Mouse (Mus musculus) left cerebral cortex, postnatal 36 days (tissue): ENCODE data around the gene Pnmal1. TPM values are rescaled to one million over a fixed set of nuclear protein-coding genes. Genes with fewer than 3 reads are reported as not detected.
"Not testable (repeated sequence)": the region's sequence is repeated elsewhere in the genome, so short reads cannot be mapped to it uniquely, and the experiment has no call there.

Experiments
- DNase-seq, 2 experiments: peaks; one replicate each; pipeline ENCODE4 v3.0.0; 2021 to 2022; ENCODE audit warnings: low spot score in 2 of 2, mixed read lengths in 1 of 2
- intact Hi-C: fragments of 180-260 bp; cut with DNase I; formaldehyde crosslinking; loops from one replicate; pipeline ENCODE4 v1.15.1; 2025
- total RNA-seq, 2 experiments: library from RNA; stranded (reverse); gene quantifications; 2 replicates each; pipeline ENCODE4 v1.2.3; 2021

Gene Pnmal1
- total RNA-seq, 2 experiments from 2014 or later, result 109 to 111 TPM

DNA sequence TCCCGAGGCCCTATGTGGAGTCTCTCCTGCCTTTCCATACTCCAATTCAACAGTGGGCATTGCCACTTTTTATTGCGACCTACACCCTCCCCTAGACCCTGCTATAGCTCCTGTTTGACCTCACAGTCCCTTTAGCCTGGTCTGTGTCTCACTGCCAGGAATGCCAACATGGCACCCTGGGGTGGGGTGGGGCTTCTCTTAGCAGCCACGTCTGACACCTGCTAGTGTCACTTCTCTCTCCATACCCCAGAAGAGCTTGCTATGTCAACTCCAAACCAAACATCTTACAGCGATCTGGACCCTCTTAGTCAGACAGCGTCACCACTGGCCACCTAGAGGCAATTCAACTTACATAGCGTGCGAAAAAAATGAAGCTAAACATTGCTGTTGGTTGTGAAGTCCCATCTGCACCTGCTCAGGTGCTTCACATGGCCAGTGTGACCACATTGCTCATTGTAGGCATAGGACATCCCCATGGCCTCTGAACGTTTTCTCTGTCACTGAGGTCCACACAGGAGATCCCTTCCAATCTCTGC, 10.5 kb upstream of the Pnmal1 start:
- intact Hi-C loops, result no loop called here
- no peak for DNase-seq

DNA sequence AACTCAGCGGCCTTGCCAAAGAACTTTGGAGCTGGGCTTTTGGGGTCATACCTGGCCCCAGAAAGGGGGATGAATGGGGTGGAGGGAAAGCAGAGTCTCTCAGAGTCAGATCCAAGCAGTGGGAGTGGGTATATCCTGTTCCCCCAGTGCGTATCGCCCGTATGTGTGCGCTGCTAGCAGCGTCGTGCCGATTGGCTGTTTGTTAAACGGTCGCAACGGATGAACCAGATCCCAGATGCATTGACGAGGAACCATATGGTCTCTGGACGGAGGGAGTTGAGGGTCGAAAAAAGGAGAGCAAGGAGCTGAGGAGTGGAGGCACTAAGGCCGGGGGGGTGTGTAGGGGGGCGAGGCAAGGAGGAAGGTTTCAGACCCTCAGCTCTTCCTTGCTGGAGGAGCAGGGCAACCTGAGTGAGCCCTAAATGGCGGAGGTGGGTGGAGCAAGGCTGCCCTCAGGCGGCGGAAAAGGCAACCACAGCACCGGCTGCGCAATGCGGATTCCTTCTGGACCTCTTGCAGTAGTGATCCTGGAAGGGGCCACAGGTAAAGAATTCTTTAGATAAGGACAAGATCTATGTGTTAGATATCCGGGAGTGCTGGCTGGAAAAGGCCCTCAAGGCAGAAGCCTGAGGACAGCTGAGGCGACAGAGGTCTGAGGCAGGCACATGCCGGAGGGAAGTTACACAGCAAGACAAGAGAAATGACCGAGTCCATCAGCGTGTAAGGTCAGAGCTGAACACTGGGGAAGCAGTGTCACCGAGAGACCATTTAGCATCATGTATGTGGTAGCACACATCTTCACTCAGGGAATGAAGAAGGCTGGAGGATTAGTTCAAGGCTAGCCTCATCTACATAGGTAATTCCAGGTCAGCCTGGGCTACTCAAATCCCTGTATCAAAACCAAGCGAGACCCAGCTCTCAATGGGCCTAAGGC, 9.3 kb upstream of the Pnmal1 start:
- intact Hi-C loops, result loop anchor here (1.0 to 5.0 kb wide), 2 partner anchors 18 to 117 kb away; no protein-coding TSS in a partner anchor

DNA sequence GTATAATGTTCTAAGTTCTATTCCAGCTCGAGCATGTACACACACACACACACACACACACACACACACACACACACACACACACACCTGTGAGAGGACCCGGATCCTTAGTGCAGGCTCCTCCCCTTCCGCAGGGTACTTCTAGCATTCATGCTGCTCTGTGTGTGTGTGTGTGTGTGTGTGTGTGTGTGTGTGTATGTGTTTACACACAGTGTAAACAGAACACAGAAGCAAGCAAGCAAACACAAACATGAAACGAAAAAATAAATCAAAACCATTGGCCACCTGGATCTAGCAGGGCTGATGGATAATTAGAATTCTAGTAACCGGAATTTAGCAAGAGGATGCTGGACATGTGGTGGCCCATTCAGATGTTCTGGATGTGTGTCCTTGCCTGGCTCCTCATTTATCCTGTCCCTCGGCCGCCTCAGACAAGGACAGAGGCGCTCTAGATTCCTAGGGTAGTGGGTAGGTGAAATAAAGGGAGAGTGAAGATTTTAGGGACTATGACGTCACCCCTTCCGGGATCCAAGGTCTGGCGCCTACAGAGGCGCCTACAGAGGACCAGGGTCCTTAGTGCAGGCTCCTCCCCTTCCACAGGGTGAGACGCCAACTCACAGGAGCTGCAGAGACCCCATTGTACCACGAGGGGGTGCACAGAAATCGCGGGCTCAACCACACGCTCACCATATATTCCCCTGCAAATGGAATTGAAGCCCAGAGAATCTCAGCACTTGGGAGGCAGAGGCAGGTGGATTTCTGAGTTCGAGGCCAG, 8.4 kb upstream of the Pnmal1 start:
- peak; percentile 80 to 82 for DNase-seq
- intact Hi-C loops, result loop anchor here (1.0 to 5.0 kb wide), 3 partner anchors 19 to 116 kb away; no protein-coding TSS in a partner anchor

More for the DNA sequence above, 9.3 kb upstream of the Pnmal1 start:
- DNase-seq, result peak; percentile 85 to 86

DNA sequence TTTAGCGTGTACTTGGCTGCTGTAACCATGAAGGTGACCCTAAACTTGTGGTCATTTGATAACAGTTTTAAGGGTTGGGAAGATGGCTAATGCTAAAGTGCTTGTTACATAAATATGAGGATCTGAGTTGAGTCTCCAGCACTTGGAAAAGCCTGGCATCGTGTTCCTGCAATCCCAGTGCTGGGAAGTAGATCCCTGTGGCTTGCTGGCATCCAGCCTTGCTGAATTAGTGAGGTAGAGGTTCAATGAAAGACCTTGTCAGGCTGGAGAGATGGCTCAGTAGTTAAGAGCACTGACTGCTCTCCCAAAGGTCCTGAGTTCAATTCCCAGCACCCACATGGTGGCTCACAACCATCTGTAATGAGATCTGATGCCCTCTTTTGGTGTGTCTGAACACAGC, 5.7 kb upstream of the Pnmal1 start:
- intact Hi-C loops, result loop anchor here (5.0 kb wide), 1 partner anchor 114 kb away; no protein-coding TSS in a partner anchor
- DNase-seq, result not testable (repeated sequence)

DNA sequence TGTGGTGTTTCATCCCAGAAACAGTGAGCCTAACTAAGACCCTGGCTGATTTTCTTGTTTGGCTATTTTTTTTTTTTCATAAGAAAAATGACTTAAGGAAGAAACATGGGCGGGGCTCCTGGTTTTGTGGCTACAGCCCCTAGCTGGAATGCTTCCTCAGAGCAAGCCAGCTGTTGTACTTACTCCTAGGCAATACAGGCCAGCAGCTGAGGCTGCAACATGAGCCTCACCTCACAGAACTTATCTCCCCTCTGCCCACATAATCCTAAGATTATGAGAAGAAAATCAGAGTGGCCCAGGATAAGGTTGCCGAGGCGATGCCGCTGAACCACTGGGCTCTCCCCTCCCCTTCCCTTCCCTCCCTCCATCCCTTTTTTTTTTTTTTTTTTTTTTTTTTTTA, 3.8 kb upstream of the Pnmal1 start:
- DNase-seq, result no peak
- intact Hi-C loops, result no loop called here

DNA sequence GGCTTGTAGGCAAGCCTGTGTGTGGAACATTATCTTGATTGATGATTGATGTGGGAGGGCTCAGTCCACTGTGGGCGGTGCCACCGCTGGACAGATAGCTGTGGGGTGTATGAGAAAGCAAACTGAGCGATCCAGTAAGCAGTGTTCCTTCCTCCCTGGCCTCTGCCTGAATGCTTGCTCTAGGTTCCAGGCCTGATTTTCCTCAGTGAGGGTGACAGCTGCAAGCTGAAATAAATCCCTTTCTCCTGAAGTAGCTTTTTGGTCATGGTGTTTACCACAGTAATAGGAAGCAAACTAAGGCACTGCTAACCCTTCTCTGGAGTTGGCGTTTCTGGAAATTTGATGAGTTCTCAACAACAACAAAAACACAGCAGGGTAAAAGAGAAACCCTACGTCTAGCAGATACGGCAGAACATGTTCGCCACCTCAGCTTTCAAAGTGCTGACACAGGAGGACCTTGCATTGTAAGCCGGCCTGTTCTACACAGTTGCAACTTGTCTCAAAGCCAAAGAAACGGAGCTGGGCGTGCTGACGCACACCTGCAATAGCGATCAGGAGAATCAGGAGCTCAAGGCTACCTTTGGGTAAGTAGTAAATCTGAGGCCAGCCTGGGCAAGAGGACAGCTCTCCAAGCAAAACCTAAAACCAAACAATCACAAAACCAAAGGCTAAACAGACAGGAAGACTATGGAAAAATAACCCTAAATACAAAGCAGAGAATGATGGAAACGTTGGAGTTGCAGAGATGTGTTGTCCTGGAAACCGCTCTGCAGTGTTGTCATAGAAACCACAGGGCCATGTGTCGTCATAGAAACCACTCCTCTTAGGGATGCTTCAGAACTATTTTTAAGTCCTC, 2.8 kb upstream of the Pnmal1 start:
- DNase-seq, result peak; percentile 56 to 68

DNA sequence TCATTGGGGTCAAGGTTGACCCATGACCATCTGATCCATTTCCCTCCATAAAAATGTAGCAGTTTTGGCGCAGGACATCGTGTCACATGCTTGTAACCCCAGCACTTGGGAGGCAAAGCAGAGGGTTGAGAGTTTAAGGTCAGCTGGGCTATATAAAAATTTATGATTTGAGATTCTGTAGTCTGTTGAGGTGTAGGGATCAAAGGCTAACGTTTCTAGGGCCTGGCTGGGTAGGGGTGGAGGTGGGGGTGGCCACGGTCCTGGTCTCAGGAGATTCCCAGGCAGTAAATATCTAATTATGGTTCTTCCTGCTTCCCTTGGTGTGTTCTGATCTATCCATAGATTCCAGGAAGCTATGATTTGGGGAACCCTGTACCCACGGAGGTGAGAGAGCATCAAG, 2.2 kb downstream of the Pnmal1 start:
- DNase-seq, result no peak
- intact Hi-C loops, result no loop called here

More for the DNA sequence above, 2.8 kb upstream of the Pnmal1 start:
- intact Hi-C loops, result no loop called here

DNA sequence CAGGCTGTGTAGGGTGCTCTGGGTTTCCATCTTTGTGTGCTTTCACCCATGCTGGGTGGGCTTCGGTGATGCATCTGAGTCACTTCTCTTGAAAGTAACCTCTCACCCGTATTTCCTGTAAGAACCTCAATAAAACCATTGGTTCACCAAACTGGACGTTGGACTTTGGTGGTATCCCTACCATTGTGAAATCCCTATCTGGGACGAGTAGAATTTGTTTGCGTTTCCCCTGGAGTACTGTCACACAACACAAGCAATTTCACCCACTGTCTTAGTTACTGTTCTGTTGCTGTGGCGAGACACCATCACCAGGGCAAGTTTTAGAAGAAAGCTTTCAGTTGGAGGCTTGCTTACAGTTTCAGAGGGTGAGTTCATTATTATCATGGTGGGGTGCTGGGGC, 8.9 kb downstream of the Pnmal1 start:
- no peak for DNase-seq
- intact Hi-C loops, result no loop called here

DNA sequence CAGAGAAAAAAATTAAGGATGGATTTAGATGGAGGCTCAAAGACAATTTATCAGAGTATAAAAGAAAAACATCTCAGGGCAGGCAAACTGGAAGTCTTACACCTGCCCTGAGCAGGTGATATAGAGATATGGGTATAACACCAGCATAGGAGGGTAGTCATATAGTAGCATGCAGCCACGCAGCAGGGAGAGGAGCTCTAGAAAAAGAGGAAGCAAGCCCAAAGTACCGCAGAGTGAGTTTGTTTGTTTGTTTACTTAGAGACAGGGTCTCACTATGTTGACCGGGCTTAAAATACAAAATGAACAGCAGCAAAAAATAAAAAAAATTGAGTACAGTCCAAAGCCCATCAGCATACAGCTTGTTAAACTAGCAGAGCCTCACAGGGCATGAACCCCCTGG, 11.7 kb downstream of the Pnmal1 start:
- intact Hi-C loops, result no loop called here

DNA sequence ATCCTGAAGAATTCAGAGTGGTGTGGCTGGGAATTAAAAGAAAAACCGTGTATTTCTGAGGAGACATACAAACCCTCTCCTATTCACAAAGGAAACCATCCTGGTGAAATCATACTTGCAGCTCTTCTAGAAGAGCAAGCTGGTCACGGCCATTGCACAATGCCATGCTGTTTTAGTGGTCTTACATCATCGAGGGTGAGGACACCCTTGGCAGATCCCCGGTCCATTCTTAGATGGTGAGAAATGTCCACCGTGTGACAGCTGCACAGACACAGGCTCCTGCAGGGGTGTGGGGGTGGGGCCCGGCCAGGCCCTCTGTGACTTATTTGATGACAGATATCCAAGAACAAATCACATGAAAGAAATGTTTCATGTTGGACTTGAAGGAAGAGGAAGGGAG, 14.5 kb downstream of the Pnmal1 start:
- intact Hi-C loops, result no loop called here
- no peak for DNase-seq

More for the DNA sequence above, 11.7 kb downstream of the Pnmal1 start:
- DNase-seq, result no peak

DNA sequence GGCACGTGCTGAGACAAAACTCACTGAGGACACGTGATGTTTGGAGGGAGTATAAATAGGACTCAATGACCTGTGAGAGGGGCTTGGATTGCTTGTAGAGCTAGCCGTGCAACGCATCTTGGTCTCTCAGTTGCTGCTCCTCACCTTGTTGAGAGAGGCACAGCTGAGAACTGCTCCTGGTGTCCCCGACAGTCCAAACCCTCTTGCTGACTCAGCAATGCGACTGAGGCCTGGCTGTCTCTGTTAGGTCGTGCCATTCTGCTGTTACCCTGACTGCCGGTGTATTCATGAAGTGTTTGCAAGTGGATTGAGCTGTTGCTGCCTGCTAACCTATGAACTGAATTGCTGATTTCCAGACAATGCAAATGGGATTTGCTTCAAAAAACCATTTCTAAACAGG, 16.8 kb downstream of the Pnmal1 start:
- intact Hi-C loops, result no loop called here

DNA sequence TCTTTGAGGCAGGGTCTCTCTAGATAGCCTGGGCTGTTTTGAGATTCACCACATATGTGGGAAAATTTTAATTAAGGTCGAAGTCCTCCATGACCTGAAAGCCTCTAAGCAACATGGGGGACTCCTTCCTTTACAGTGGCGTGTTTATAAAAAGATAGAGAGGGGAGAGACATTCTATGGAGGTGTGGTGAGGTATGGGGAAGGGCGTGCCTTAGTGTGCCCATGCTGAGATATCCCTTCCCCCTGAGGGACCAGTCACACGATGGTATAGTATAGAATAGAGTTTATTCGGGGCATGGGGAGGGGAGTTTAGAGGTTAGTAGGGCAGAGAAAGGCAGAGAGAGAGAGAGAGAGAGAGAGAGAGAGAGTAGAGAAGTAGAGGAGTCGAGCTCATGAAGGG, 18.7 kb downstream of the Pnmal1 start:
- intact Hi-C loops, result no loop called here
- DNase-seq, result no peak

More for the DNA sequence above, 16.8 kb downstream of the Pnmal1 start:
- no peak for DNase-seq

DNA sequence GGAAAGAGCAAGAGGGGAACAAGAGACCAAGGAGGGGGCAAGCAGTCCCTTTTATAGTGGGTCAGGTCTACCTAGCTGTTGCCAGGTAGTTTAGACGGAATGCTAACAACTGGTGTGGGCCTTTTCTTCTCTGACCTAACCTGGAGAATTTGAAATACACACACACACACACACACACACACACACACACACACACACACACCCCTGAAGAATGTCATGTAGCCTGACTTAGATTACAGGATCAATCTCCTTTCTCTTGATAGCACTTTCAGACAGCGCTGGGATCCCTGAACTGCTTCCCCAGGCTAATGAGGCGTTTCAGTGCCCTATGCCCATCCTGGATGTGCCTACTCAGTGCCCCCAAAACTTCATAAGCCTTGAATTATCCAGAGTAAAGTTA, 19.1 kb downstream of the Pnmal1 start:
- no peak for DNase-seq
- intact Hi-C loops, result no loop called here

DNA sequence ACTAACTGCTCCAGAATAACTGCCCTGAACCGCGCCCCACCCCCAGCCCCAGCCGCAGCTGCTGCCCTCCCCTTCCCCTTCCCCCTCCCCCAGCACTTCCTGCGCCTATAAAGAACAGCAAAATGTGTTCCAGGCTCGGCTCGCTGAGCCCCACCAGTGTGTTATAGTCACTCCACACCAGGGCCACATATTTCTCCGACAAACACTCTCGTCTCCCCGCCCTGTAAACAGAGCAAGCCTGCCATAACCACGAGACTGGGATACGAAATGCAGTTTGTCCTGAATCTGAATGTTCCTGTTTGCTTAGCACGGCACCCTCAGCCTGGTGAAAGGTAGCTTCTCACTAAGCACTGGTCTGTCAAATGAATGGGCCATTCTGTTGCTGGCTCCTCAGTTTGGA, 20.9 kb downstream of the Pnmal1 start:
- intact Hi-C loops, result no loop called here

DNA sequence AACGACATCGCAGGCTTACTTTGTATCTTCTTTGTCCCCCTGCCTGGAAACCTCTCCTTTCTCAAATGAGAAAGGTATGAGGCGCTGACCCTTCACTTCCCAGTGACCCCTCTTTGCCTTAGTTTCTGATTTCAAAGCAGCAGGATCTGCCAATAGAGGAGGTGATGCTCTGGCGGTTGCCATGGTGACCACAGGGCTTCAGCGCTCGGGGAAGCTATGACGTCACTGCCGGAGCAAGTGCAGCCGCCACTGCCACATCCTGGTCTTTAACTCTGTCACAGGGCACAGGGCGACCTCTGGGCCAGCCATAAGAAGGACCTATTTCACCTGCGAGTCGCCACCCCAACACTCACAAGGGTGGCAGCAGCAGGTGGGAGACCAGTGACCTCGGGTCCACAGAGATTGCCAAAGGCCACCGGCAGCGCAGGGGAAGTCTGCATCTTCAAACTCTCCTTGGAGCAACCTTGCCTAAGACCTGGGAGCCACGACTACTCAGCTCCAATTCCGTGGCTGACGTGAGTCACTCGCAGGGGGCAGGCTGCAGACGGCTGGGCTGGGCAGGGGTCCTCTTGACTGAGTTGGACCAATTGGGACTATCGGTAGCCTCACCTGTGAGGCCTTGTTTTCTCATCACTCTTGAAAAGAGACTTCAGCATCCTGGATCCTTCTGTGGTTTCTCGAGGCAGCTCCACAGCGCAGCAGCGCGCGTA, 23.5 kb downstream of the Pnmal1 start, which contains the start of gene Gm42372:
Gene Gm42372, plus strand, starts transcription at position 228 of the 710 bp plus-strand sequence.
- intact Hi-C loops, result no loop called here

More for the DNA sequence above, 20.9 kb downstream of the Pnmal1 start:
- peak; percentile 38 to 47 for DNase-seq

DNA sequence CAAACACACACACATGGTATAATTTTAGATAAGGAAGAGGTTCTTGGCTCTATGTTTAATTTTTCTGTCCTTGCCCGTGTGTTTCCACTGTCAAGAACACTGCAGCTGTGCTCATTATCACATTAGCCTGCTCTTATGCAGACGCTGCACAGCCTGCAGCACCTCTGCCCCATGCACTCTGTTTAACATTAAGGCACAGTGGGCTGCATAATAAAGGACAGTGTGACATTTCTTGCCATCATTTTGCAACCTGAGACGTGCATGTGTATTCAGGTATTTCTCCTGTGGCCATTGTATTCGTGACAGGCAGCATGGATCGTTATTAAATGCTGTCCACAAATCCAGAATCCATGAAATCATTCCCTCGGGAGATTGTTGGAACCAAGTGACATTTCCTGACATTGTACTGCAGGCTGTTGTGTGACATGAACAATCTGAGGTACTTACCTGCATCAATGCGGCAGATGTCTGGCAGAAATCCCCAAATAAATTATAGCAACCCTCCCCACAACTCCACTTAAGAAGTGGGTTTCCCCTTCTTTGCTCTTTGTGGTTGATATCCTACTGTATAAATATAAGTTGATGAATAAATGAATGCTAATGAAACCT, 28.2 kb downstream of the Pnmal1 start:
- intact Hi-C loops, result no loop called here
- no peak for DNase-seq

More for the DNA sequence above, 23.5 kb downstream of the Pnmal1 start, which contains the start of gene Gm42372:
- peak; percentile 87 to 88 for DNase-seq

DNA sequence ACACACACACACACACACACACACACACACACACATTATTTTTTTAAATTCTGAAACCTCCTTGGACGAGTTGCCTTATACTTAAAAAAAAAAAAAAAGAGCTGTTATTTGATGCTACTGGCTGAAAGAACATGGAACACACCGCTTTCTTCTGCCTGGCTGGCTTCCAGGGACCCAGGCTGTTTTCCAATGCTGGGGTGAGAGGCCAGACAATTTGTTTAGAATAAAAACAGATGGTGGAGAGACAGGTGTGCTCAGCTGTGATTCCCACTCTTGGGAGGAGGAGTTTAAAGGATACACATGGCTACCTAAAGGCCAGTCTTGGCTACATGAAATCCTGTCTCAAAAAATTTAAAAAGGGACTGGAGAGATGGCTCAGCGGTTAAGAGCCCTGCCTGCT, 28.9 kb downstream of the Pnmal1 start:
- no peak for DNase-seq
- intact Hi-C loops, result no loop called here
